Mouse (Mus musculus): ENCODE results near the gene Foxred2.

Gene Foxred2

DNA sequence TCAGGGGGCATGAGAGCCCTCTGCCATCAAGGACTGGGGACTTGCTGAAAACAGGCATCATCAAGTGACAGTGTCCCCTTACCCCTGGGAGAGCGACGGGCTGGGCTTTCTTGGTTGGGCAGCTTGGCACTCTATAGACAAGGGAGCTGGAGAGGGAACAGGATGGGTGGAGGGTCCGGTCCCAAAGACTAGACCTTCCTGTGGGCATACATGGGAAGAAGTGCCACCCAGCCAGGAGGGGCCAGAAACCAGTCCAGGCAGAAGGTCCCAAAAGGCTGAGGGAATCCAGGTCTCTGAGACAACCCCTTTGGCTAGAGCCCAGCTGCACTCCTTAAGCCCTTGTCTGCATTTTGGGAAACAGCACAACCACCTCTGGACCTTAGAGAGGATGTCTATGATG is 42.0 kb downstream of the Foxred2 start:
- DNase-seq = no peak

DNA sequence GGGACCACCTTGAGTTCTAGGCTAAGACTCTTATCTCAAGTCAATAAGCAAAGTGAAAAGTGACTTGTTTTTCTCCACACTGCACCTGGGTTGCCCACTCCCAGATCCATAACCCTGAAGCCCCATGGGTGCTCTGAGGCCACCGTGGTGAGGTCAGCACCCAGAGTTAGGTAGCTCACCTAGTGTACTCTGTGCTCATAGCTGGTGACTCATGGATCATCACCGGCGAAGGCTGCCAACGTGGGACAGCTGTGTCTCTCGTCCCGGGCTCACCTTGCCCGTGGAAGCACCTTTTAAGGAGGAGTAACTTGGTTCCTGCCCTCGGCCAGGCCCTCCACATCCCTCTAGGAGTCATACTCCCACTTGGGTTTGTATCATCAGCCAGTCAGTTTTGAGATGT is 43.5 kb downstream of the Foxred2 start:
- no peak for DNase-seq

DNA sequence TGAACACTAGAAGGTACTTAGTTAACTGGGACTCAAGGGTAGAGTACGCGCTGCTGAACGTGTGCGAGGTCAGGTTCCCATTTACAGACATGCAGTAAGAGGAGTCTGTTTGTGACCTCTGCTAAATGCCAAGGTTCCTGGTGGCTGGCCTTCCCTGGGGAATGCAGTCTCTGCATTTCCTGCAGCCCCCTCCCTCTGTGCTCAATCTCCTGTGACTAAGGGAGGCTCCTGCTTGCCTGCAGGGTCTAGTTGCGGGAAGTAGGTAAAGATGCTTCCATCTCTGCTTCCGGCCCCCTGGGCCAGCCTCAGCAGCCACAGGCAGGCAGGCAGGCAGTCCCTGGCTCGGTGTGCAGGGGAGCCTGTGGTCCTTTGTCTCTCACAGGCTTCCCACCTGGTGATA is 43.9 kb downstream of the Foxred2 start:
- DNase-seq = no peak

DNA sequence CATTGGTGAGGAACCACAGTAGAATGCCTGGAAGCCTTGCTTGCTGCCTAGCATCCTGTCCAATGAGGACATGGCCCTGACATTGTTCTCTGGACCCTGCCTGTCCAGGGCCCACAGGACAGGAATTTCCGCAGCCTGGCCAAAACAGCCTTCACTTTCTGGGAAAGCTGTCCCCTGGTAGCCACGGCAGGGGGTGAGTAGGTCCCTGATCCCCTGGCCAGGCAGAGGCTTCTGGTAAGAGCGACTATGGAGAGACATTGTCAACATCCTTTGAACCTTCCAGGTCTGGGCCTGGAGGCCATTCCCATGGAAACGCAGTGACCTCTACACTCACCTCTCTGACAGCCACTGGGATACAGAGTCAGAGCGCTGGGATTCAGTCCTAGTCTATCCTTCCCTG is 44.5 kb downstream of the Foxred2 start:
- DNase-seq = peak; percentile 59 to 72

DNA sequence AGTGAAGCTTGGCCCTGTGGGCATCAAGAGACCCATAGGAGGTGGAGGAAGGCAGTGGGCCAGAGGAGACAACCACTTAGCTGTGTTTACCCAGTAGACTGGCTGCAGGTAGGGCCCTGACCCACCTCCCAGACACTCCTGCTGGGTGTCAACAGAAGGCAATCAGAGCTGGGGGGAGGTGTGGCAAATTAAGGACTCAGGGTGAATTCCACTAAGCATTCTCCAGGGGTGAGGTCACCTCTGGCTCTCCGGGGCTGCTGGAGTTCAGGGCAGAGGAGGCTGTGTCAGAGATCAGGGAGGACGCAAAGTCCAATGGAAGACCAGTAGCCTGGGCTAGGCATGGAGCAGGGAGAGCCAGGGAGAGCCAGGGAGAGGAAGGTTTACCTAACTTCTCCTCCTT is 45.5 kb downstream of the Foxred2 start:
- DNase-seq = peak; percentile 81 to 94

DNA sequence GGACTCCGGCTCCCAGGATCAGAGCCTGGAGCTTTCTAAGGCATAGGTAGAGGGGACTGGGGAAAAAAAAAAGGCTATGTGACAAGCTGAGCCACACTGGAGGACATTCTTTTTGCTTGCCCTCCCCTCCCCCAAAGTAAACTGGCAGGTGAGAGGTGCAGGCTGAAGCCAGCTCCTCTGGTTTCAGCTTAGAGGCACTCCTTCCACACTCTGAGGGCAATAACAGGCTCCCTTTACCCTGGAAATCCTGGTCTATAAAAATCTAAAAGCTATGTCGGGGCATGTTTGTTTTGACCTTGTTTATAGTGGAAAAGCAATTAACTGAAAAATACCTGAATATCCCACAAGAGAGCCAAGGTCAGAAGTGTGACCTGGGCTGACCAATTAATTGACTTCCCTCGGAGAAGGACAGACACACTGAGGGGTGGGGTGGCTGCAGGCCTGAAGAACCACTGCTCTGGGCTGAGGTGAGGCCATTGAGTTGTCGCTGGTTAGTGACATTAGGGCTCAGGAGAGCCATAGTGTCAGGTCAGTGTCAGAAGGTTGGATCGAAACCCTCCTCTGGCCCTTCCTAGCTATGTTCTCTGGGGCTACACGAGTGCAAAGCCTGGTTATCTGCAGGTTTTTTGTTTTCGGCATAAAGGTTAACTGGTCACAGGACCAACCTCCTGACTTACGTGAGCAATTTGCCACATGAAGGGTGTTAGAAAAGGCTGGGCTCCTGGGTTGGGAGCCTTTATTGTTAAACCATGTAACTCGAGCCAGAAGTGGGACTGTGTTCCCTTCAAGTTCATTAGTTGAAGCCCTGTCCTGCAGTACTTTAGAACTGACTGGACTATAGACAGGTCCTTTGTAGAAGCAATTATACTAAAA is 48.6 kb downstream of the Foxred2 start:
- peak; percentile 58 to 67 for DNase-seq

DNA sequence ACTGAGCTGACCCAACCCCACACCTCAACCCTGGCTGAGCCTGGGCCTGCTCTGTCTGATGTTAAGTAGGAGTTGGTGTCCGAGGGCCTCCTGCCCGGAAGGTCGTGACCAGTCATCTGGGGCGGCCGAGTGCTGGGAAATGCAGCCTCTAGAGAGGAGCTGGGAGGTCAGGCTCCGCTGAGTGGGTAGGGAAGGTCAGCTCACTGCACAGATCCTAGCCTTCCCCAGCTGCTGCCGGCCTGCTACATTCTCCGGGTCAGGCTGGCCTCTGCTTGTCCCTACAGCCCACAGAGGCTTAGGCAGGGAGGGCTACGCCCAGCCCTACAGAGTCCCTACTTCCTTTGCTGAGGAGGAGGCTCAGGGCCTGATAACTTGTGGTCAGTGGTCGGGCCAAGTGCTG is 50.0 kb downstream of the Foxred2 start:
- DNase-seq = peak; percentile 54 to 61

DNA sequence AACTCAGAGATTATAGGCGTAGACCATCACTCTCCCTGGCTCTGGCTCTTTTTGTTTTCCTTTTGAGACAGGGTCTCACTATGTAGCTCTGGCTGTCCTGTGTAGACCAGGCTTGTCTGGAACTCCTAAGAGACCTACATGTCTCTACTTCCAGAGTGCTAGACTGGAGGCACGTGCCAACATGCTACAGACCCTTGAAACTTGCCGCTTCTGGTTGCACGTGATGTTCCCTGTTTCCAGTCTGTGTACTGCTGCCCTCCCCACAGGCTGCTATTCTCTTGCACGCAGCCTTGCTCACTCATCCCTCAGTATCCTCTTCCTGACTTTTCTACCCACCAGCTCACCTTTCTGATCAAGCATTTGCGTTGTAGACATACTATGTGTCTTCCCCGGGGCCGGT is 50.4 kb downstream of the Foxred2 start:
- no peak for DNase-seq

DNA sequence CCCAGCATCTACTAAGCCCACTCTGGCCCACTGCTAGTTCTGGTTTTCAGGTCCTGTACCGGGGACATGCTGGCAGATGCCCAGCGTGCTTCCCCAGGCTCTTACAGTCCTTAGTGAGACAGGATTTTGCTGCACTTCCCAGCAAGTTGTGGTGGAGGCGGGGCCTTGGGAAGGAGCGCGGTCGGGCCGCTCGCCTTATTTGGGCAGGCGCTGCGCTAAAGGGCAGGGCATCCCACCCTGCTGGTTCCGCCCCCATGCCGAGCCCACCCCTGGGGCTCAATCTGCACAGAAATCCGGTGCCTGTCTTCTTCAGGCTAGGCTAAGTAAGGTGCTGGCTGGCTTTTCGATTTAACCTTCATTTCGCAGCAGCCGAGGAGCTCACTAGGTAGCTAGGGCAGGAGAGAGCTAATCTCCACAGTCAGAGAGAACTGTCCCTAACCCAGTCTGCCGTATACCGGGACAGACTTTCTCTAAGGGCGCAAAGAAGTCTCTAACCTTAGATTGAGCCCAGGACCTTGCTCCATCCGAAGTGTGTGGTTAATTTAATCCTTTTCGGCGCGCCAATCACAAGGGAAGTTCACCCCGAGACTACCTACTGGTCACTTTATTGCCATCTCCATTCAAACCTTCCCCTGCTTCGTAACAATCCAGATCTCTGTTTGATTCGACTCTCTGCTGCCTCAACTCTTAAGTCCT is 51.1 kb downstream of the Foxred2 start:
- DNase-seq = peak; percentile 83 to 86

DNA sequence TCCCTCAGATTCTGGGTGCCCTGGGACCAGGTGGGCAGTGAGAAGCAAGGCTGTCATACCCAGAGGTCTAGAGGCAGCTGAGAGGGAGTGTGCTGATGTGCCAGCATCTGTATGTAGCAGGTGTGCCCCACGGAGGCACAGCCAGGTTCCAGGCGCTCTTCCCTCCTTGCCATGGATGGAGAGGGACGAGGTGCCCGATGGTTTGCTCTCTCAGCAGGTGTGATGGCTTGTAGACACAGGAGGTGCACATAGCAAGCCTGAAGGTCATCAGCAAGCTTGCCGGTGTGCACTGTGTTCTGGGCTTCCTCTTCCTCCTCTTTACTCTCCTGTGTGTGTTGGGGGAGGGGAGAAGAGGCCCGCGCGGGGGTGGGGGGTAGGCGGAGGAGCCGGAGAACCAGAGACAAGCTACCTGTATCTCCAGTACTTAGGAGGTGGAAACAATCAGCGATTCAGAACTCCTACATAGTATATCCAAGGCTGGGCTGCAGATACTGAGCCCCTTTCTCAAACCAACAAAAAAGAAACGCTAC is 52.1 kb downstream of the Foxred2 start:
- no peak for DNase-seq

DNA sequence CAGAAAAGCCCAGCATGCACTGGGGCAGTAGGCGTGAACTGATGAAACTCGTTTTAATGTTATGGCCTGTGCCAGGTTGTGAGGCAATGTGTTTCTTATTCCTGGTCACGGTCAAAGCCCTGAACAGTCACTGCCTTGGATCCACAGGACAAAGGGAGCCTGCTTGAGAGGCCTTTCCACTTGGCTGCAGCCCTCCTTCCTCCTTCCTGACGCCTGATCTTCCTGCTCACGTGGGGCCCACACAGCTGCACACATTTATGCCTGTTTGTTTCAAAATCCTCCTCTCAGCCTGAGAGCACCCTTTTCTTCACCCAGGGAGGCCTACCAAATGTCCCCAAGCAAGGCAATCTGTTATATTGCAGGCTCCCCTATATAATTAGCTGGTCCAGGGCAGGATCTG is 53.3 kb downstream of the Foxred2 start:
- peak; percentile 62 to 64 for DNase-seq

DNA sequence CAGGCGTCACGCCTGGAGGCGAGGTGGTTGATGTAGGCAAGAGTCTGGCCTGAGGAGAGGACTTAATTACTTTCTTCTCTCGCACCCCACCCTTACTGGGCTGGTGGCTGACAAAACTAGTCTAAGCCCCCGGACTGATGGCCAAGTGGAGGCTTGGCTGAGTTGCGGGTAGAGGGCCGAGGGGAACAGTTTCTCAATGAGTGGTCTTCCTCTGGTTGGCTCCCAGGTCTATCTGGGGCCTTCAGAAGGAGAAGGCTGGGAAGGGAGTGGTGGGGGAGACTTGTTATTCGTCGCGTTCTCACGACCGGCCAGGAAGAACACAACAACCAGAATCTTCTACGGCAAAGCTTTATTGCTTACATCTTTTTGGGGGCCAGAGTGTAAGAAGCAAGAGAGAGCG is 61.6 kb downstream of the Foxred2 start:
- no peak for DNase-seq

DNA sequence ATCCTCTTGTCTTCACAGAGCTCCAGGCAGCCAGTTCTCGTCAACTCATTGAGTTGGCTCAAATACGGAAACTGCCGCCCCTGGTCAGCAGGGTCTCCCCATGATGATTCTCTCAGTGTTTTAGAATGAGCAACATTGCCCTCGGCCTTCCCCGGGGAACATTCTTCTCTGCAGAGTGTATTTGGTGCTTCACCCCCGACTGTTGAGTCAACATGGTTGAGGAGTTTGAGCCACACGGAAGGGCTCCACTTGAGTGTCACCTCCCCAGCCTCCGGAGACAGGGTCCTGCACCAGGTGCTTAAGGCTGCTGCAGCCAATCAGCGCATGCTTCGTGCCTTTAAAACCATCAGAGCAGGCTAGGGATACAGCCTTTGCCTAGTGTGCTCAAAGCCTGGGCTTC is 63.2 kb downstream of the Foxred2 start:
- DNase-seq = no peak

DNA sequence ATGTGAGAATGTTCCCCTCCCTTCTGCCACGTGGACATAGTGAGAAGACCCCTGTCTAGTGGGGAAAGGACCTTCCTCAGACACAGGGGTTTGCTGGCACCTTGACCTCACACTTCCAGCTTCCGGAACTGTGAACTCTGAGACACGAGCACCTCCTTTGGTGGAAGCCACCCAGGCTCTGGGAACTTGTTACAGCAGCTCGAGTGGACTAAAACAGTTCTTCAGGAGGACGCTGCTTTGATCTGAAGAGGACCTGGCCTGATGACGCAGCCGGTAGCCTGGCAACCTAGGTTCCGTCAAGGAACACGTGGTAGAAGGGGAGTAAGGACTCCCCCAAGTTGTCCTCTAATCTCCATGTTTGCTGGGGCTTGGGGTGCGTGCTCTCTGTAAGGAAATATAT is 64.1 kb downstream of the Foxred2 start:
- no peak for DNase-seq

DNA sequence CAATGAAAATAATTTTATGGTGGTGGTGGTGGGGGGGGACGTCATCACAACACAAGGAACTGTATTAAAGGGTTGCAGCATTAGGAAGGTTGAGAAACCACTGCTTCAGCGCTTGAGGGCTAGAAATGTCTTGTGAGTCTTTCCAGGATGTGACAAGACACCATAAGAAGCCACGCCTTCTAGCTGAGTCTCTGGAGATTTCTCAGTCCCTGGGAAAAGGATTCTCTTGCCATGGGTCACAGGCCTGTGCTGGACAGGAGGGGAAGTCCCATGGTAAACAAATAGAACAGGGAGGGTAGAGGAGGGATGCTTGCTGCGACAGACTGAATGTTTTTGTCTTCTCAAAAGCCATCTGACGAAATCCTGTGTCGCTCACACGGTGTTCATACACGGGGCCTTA is 64.8 kb downstream of the Foxred2 start:
- peak; percentile 59 to 79 for DNase-seq
